Mouse (Mus musculus): ENCODE results near the gene Galnt14.

Gene Galnt14

DNA sequence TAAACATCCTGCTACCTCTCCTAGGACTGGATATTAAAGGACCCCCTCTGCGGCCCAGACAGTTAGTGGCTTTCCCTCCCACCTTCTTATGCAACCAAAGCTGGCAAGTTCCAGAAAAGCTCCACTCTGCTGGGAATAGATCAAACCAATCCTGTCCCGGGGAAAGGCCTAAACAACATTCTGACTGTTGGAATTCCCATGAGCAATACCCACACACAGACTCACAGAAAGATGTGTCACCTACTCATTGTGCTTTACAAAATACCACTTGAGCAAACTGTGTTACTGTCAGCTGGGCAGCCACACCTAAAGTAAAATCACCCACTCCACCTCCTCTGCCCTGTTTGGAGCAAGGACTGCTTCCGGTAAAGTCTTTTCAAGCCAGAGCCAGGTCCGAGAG, 207.6 kb downstream of the Galnt14 start:
- TF ChIP-seq NANOG (IDR thresholded peaks at IDR 0.05; ENCODE audit: borderline replicate concordance, low read length) (no peak), CTCF (conservative IDR thresholded peaks at IDR 0.05; ENCODE audit: low read length) (no peak), POU5F1 (IDR thresholded peaks at IDR 0.05; ENCODE audit: borderline replicate concordance, low read length) (no peak)
- Histone ChIP-seq H3K36me3 (ENCODE audit: insufficient read depth, low read length) (no peaks in the 10 kb centered on the region), H3K4me3 (replicated peaks; ENCODE audit: low read length) (no peak overlapping the region), H3K9me3 (ENCODE audit: low read length) (no peaks in the 10 kb centered on the region), H3K4me1 (replicated peaks; ENCODE audit: low read depth, low read length) (no peaks in the 10 kb centered on the region), H3K27me3 (ENCODE audit: insufficient read depth, low read length) (no peaks in the 10 kb centered on the region)

- TF ChIP-seq POU5F1 (IDR thresholded peaks at IDR 0.05; ENCODE audit: borderline replicate concordance, low read length) = no peak
- no peak for TF ChIP-seq CTCF (conservative IDR thresholded peaks at IDR 0.05; ENCODE audit: low read length)
- no peak for TF ChIP-seq NANOG (IDR thresholded peaks at IDR 0.05; ENCODE audit: borderline replicate concordance, low read length)
Measured at GRCm38 (mm10) chr17:73489519-73489918, 220.7 kb downstream of the Galnt14 start.

DNA sequence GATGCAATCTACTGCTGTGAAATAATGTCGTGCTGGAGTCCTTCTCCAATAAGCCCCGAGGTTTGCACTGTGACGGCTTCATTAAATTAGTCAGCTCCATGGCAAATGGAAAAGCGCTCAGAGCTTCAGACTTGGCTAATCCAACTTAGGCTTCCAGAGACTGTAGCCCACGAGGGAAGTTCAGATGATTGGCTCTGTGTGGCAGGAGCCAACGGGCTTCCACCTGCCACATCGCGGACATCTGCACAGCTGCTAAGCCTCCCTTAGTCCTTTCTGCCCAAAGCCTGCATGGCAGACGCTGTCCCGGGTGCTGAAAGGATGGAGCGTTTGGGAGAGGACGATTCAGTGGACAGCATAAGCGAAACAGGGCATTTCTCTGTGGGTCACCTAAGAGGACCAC, 222.5 kb downstream of the Galnt14 start:
- TF ChIP-seq CTCF (conservative IDR thresholded peaks at IDR 0.05; ENCODE audit: low read length) (no peak), NANOG (IDR thresholded peaks at IDR 0.05; ENCODE audit: borderline replicate concordance, low read length) (no peak), POU5F1 (IDR thresholded peaks at IDR 0.05; ENCODE audit: borderline replicate concordance, low read length) (no peak)
- Histone ChIP-seq H3K27me3 (ENCODE audit: insufficient read depth, low read length) (peaks cover 5% of the 10 kb centered on the region; the same call in 1 of the 2 replicates), H3K36me3 (ENCODE audit: insufficient read depth, low read length) (no peaks in the 10 kb centered on the region), H3K4me1 (replicated peaks; ENCODE audit: low read depth, low read length) (no peaks in the 10 kb centered on the region), H3K4me3 (replicated peaks; ENCODE audit: low read length) (no peak overlapping the region), H3K9me3 (ENCODE audit: low read length) (peaks cover 12% of the 10 kb centered on the region)

More at GRCm38 (mm10) chr17:73489519-73489918, 220.7 kb downstream of the Galnt14 start:
- no peak overlapping the region for H3K4me3 ChIP-seq (replicated peaks; ENCODE audit: low read length)
- peaks cover 5% of the 10 kb centered on the region; the same call in 1 of the 2 replicates for H3K27me3 ChIP-seq (ENCODE audit: insufficient read depth, low read length)
- H3K9me3 ChIP-seq (ENCODE audit: low read length) = peaks cover 12% of the 10 kb centered on the region
- no peaks in the 10 kb centered on the region for H3K36me3 ChIP-seq (ENCODE audit: insufficient read depth, low read length)
- H3K4me1 ChIP-seq (replicated peaks; ENCODE audit: low read depth, low read length) = no peaks in the 10 kb centered on the region

DNA sequence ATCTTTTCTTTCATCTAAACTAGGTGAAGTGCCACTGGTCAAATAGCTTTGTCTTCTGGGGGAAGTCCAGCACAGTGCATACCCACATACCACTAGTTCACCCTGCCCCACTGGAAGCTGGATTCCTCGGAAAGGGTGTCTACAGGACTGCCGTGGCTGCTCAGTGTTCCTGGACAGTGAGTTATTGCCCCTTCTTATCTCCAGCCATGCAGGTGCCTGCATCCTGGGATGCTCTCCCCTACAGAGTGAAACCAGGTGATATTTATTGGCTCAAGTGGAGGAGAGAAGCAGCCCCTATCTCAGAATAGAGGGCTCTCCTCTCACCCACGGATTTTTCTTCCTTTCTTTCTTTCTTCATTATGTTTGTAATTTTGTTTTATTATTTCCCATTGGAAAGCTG, 222.9 kb downstream of the Galnt14 start:
- TF ChIP-seq POU5F1 (IDR thresholded peaks at IDR 0.05; ENCODE audit: borderline replicate concordance, low read length) = no peak
- TF ChIP-seq CTCF (conservative IDR thresholded peaks at IDR 0.05; ENCODE audit: low read length) = no peak
- TF ChIP-seq NANOG (IDR thresholded peaks at IDR 0.05; ENCODE audit: borderline replicate concordance, low read length) = no peak
- Histone ChIP-seq H3K36me3 (ENCODE audit: insufficient read depth, low read length) (no peaks in the 10 kb centered on the region), H3K4me3 (replicated peaks; ENCODE audit: low read length) (no peak overlapping the region), H3K4me1 (replicated peaks; ENCODE audit: low read depth, low read length) (no peaks in the 10 kb centered on the region), H3K9me3 (ENCODE audit: low read length) (peaks cover 14% of the 10 kb centered on the region), H3K27me3 (ENCODE audit: insufficient read depth, low read length) (peaks cover 5% of the 10 kb centered on the region; the same call in 1 of the 2 replicates)

GRCm38 (mm10) chr17:73477096-73478076, 232.9 kb downstream of the Galnt14 start:
- H3K4me1 ChIP-seq (replicated peaks; ENCODE audit: low read depth, low read length) = no peaks in the 10 kb centered on the region
- no peak for TF ChIP-seq CTCF (conservative IDR thresholded peaks at IDR 0.05; ENCODE audit: low read length)
- no peak for TF ChIP-seq POU5F1 (IDR thresholded peaks at IDR 0.05; ENCODE audit: borderline replicate concordance, low read length)
- no peak for TF ChIP-seq NANOG (IDR thresholded peaks at IDR 0.05; ENCODE audit: borderline replicate concordance, low read length)
- H3K4me3 ChIP-seq (replicated peaks; ENCODE audit: low read length) = no peak overlapping the region
- H3K36me3 ChIP-seq (ENCODE audit: insufficient read depth, low read length) = no peaks in the 10 kb centered on the region
- H3K27me3 ChIP-seq (ENCODE audit: insufficient read depth, low read length) = no peaks in the 10 kb centered on the region
- peaks cover 11% of the 10 kb centered on the region for H3K9me3 ChIP-seq (ENCODE audit: low read length)

DNA sequence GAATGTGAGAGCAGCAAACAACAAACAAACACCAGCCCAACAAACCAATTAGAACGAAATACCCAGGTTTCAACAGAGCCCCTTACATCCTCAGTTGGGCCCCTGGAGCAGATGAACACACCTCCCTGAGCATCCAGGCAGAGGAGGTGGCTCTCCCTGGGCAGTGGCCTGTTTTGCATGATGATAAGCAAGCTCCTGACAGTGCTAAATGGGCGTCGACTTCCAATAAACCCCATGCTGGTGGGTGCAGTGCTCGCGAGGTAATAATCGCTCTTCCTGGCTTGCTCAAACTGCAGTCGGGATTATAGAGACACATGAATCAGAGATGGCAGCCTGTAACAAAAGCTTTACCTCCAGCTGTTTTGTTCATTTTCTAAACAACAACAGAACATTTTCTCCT, 235.9 kb downstream of the Galnt14 start:
- Histone ChIP-seq H3K36me3 (ENCODE audit: insufficient read depth, low read length) (no peaks in the 10 kb centered on the region), H3K27me3 (ENCODE audit: insufficient read depth, low read length) (no peaks in the 10 kb centered on the region), H3K9me3 (ENCODE audit: low read length) (peaks cover 9% of the 10 kb centered on the region), H3K4me3 (replicated peaks; ENCODE audit: low read length) (no peak overlapping the region), H3K4me1 (replicated peaks; ENCODE audit: low read depth, low read length) (no peaks in the 10 kb centered on the region)
- TF ChIP-seq NANOG (IDR thresholded peaks at IDR 0.05; ENCODE audit: borderline replicate concordance, low read length) (no peak), CTCF (conservative IDR thresholded peaks at IDR 0.05; ENCODE audit: low read length) (no peak), POU5F1 (IDR thresholded peaks at IDR 0.05; ENCODE audit: borderline replicate concordance, low read length) (no peak)

- no peaks in the 10 kb centered on the region for H3K36me3 ChIP-seq (ENCODE audit: insufficient read depth, low read length)
- H3K27me3 ChIP-seq (ENCODE audit: insufficient read depth, low read length) = no peaks in the 10 kb centered on the region
- H3K9me3 ChIP-seq (ENCODE audit: low read length) = peaks cover 9% of the 10 kb centered on the region
- H3K4me3 ChIP-seq (replicated peaks; ENCODE audit: low read length) = no peak overlapping the region
- H3K4me1 ChIP-seq (replicated peaks; ENCODE audit: low read depth, low read length) = no peaks in the 10 kb centered on the region
- no peak for TF ChIP-seq CTCF (conservative IDR thresholded peaks at IDR 0.05; ENCODE audit: low read length)
- no peak for TF ChIP-seq POU5F1 (IDR thresholded peaks at IDR 0.05; ENCODE audit: borderline replicate concordance, low read length)
- TF ChIP-seq NANOG (IDR thresholded peaks at IDR 0.05; ENCODE audit: borderline replicate concordance, low read length) = no peak
Measured at GRCm38 (mm10) chr17:73473012-73473411, 237.2 kb downstream of the Galnt14 start.

DNA sequence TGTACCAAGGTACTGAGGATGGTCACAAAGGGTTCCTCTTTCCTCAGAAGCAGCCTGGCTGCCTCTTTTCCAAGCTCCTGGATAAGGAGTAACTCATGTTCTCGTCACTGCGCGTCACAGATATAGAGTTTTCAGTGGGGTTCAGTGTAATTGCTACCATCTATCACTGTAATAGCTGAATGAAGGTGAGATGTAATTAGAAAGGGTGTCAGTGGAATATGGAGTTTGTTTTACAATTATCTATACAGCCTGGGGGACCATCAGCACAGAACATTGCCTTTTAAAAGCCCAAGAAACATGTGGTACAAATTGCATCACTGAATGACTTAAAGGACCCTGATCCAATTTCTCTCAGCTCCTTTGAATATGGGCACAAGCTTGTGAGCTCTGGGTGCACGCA, 249.4 kb downstream of the Galnt14 start:
- no peaks in the 10 kb centered on the region for H3K4me1 ChIP-seq (replicated peaks; ENCODE audit: low read depth, low read length)

More for the DNA sequence above, 249.4 kb downstream of the Galnt14 start:
- no peak for TF ChIP-seq POU5F1 (IDR thresholded peaks at IDR 0.05; ENCODE audit: borderline replicate concordance, low read length)
- Histone ChIP-seq H3K36me3 (ENCODE audit: insufficient read depth, low read length) (no peaks in the 10 kb centered on the region), H3K27me3 (ENCODE audit: insufficient read depth, low read length) (no peaks in the 10 kb centered on the region), H3K9me3 (ENCODE audit: low read length) (no peaks in the 10 kb centered on the region), H3K4me3 (replicated peaks; ENCODE audit: low read length) (no peak overlapping the region)

All from E14TG2a.4 (cell line).